Mouse (Mus musculus): ENCODE data around the gene Entpd1.

The Entpd1 gene

DNA sequence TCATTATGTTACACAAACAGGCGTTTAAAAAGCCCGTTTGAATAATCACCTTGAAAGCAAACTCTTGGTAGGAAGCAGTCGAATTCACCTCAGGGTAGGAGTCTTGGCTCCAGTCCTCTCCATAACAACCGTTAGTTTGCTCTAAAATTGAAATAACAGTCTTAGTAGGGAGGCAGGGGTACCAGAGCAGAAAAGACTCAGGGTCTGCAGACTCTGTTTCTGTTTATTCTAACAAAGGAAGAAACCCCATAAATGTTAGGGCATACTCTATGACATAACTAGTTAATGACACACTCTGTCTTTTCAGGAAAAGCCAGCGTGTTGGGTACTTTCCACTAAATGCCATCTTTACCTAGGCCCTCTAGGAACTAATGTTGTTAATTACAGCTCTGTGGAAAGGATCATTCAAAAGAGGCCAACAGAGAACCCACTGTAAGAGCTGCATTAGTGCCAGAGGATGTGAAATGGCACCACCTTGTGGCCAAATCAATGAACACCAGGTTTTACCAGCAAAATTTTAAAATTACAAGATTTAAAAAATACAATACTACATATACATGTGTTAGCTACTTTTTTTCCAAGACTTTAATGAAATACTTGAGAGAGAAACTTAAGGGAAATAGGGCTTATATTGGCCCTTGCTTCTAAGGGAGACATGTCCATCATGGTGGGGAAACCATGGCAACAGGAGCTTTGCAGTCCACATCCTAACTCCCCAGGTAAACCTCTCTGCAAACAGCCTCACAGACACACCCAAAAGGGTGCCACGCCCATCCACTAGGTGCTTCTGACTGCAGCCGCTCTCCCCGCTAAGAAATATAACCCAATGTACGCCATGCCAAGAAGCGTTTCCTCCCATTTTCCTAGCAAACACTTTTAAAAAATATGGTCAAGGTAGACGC, 110.2 kb downstream of the Entpd1 start:
- in situ Hi-C loops (cut with MboI, MseI): loop anchor here (5.0 kb wide), 1 partner anchor 110 kb away; the partner anchor contains the start of genes Entpd1 and Tctn3

DNA sequence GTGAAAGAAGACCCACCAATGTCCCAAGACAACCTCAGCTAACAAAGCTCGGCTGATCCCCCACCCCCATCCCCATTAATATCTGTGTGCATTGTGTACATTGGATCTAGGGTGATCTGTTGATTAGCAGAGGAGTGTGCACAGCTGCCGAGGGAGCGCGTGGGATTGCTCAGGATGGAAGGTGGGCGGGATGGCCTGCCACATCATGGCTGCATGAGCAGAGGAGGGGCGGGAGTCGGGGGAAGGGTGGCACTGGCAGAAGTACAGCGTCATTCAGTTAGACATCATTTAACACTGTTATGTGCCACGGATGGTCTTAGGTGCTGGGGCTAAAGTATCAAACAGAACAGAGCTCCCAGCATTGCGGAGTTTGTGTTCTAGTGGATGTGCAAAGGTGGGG, 111.3 kb downstream of the Entpd1 start:
- in situ Hi-C loops (cut with MboI, MseI): loop anchor here (5.0 kb wide), 1 partner anchor 111 kb away; the partner anchor contains the start of genes Entpd1 and Tctn3

DNA sequence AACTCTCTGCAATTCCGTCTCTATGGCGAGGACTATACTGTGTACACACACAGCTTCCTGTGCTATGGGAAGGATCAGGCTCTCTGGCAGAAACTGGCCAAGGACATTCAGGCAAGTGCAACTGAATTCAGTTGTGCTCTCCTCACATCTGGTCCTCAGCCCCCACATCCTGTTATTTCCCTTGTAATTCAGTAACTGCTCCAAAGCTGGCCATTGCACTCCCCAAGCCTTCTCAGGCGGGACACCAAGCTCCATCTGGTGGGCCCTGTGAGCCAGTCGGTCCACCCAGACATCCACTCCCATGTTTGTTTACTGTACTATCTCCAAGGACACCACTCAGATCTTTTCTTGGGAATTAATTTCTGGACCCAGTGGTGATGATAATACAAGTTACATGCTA, 114.0 kb downstream of the Entpd1 start:
- in situ Hi-C loops (cut with MboI, MseI): no loop called here

DNA sequence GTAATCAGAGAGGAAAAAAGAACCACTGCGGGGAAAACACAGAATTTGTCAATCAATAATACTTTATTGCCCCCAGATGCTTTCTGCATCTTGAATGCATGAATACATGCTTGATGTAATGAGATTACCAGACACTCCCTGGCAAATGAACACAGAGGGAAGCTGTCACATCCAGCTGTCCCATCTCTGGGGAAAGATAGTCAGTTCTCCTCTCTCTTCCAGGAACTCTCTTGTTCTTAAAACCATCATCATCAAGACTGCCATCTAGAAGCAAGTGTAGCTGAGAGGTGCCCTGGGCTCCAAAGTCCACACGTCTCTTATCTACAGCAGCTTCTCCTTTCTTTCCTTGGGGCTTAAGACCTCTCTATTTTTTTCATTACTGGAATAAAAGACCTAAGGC, 114.4 kb downstream of the Entpd1 start:
- in situ Hi-C loops (cut with MboI, MseI): no loop called here

DNA sequence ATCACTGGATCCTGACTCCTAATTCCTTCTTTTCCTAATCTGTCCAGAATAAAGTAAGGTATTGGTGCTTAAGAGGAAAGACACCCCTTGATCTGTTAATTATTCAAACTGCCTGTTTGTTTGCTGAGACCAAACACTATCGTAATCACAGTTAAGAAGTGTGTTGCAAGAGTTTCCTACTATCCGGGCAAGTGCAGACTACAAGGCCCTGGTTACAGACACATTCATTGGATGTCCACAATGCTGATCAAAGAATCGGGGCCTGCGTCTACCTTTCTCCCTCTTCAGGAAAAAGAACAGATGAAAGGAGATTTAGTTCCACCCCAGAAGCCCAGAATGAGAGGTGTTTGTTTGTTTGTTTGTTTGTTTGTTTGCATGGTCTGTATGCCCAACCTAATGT, 116.0 kb downstream of the Entpd1 start:
- in situ Hi-C loops (cut with MboI, MseI): no loop called here

DNA sequence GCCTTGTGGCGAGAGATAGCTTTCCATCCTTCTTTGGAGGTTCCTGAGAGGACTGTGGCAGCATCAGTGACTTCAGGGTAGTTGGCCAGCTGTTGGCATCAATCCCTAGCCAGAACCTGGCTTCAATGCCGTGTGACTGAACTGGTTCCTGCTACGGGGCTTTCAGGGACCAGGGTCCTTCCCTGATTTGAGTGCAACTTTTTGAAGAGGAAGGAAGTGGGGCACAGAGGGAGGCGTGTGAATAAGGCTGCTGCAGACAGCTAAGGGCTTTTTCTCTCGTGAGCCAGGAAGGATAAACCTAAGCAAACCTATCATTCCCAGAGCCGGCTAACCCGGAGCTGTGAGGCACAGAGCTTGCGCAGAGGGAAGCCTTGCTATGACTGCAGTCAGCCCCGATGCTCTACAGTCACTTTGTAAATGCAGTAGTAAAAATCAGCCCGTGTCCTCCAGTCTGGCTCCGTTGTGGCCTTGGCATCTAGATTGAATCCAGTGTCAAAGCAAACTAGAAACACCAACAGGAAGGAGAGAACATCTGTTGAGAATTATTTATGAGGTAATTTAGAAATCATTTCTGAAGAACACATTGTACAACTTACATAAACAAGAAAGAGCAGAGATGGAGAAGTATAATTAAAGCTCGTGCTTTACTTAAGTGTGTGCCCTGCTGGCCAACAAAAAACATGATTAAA, 116.7 kb downstream of the Entpd1 start:
- in situ Hi-C loops (cut with MboI, MseI): no loop called here

DNA sequence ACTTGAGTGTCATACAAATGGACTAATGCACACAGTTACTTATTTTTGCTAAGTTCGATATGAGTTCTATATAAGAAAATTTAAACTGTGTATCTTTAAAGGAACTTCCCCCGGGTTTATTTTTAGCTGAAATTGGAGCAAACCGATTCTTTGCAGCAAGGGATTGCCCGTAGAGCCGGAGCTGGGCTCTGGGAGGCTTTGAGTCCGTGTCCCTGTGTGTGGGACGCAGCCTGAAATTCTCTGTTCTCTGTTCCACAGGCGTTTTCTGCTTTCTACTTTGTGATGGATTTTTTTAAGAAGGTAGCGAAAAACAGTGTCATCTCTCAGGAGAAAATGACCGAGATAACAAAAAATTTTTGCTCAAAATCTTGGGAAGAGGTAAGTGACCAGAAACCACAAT, 121.2 kb downstream of the Entpd1 start:
- in situ Hi-C loops (cut with MboI, MseI): no loop called here

DNA sequence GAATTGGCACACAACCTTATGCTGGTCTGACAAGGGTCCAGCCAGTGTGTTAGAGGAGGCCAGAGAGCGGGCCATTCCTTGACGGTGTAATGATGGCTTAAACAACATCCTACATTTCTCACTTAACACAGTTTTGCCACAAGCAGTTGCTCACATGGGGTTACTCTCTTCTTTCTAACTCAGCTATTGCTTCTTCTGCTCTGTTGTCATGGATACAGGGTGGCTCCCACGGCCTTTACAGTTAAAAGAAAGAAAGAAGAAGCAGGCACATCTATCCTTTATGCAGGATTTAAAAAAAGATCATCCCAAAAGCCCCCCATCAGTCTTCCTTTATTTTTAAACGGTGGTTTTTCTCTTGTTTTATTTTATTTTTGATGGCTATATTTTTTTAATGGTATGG, 121.7 kb downstream of the Entpd1 start:
- in situ Hi-C loops (cut with MboI, MseI): no loop called here

DNA sequence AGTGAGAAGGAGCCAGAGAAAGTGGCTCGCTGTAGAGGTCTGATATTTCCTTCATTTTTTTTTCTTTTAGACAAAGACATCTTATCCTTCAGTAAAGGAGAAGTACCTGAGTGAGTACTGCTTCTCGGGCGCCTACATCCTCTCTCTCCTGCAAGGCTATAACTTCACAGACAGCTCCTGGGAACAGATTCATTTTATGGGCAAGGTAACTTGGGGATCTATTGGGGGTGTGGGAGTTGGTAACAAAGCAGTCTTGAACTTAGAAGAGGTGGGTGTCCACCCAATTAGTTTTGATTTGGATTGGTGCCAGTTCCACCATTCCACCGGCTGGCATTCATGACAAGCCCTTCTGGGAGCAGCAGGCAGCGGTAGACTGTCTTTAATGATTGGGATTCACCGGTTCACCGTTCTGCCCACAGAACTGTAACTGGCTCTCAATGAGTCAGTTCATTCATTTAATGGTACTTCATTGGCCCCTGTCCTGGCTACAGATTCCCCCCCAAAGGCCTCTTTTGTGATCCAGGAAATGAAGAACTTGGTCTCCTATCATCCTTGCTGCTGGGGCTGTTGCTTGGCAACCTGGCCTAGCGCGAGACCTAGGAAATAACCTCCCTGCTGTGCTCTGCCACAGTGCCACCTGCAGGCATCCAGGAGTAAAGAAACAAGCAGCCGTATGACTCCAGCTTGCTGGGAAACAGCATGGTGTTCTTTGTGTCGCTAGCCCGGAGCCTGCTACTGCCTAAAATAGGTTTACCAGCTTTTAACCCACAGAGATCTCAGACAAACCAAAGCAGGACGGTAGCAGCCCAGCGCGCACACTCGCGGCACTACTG, 124.7 kb downstream of the Entpd1 start:
- in situ Hi-C loops (cut with MboI, MseI): no loop called here

DNA sequence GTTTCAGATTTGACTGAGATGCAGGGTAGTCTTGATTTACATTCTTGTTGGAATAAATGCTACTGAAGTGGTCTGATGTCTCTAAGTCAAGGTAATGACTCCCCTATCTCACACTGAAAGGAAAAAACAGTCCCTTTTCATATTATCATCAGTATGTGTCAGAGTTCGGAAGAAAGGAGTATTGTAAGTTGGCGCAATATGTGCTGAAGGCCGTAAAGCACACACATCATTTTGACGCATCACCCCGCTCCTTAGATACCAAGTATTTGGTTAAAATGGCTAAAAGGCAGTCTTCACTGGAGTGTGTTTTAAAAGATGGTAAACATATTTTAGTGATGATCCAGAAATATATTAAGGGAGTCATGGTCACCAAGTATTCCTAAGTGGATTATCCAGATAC, 125.4 kb downstream of the Entpd1 start:
- in situ Hi-C loops (cut with MboI, MseI): no loop called here

DNA sequence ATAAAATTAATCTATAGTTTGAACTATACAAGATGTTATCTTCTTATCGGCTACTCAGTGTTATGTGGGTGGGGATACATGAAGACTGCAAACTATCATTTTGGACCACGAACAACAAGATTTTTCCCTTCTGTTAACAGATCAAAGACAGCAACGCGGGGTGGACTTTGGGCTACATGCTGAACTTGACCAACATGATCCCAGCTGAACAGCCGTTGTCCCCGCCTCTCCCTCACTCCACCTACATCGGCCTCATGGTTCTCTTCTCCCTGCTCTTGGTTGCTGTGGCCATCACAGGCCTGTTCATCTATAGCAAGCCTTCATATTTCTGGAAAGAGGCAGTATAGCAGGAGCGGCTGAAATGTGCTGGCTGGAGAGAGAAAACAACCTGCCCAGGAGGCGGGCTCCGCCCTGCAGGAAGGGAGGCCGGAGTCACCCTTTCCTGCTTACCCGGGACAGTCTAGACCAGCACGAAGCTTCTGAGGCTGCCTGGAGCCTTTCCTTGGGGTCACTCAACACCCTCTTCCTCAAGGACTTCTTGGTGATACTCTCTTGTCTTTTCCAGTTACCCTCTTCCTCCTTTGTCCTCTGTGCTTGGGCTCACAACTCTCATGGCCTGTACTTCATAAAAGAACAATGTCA, 126.6 kb downstream of the Entpd1 start:
- in situ Hi-C loops (cut with MboI, MseI): no loop called here

DNA sequence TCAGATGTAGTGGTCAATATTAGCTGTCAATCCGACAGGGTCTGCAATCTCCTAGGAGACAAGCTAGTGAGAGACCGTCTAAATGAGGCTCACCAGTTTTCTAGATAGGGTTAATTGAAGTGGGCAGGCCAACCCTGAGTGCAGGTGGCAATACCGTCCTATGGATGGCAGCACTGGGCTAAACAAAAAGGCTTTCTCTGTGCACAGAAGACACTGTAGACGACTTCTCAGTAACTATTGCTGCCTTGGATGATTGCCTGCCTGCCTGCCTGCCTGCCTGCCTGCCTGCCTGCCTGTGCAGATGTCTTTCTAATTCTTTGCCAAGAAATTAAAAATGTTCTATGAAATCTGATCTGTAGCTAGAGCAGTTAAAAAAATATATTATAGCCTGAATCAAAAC, 134.4 kb downstream of the Entpd1 start:
- in situ Hi-C loops (cut with MboI, MseI): no loop called here

DNA sequence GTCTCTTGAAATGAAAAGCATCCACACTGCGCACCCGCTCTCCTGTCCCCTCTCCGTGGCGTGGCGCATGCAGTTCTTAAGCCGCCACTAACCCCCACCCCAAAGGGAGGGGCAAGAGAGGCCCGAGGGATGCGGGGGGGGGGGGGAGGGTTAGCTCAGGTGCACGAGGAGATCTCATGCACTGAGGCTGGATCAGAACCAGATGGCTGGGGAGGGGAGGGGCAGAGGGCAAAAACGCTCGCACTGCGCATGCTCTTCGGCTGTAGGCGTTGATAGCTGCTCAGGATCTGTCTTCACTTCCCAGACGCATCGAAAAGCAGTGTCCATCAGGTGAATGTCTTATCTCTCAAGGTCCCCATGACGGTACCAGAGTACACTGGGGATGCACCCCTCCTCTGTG, 136.4 kb downstream of the Entpd1 start, which contains the start of gene Cc2d2b:
TSS of gene Cc2d2b (plus strand) at position 195 of the 400 bp plus-strand sequence.
- in situ Hi-C loops (cut with MboI, MseI): no loop called here

DNA sequence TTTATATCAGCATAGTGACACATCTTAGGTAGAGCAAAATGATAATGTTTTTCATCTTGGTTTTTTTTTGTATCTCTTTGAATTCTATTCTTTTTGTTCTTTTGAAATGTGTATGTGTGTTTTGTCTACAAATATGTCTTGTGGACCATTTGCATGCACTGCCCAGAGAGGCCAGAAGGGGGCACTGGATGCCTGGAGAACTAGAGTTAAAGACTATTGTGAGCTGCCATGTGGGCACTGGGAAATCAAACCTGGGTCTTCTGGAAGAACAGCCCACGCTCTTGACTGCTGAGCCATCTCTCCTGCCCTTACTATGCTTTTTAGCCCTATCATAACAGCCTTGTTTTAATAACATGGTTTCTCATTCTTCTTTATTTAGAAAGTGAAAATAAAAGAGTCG, 142.1 kb downstream of the Entpd1 start:
- in situ Hi-C loops (cut with MboI, MseI): loop anchor here (5.0 kb wide), 1 partner anchor 253 kb away; no protein-coding TSS in a partner anchor

DNA sequence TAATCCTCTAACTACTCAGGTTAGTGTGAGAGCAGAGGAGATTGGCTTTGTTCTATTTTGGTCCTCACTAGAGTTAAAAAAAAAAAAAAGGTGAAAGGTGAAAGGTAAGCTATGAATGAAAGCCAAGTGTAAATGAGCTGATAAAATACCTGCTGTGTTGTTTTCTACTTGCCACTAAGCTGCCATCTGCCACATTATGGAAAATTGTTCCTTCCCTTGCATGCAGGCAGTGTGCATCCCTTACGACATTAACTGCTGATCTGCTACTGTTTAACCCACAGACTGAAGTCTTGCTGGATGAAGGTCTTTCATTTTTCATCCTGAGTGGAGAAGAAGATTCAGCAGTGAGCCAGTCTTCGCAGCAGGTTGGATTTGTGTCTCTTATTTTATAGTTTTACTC, 147.9 kb downstream of the Entpd1 start:
- in situ Hi-C loops (cut with MboI, MseI): loop anchor here (5.0 to 10.0 kb wide), 2 partner anchors 77 to 145 kb away; no protein-coding TSS in a partner anchor

DNA sequence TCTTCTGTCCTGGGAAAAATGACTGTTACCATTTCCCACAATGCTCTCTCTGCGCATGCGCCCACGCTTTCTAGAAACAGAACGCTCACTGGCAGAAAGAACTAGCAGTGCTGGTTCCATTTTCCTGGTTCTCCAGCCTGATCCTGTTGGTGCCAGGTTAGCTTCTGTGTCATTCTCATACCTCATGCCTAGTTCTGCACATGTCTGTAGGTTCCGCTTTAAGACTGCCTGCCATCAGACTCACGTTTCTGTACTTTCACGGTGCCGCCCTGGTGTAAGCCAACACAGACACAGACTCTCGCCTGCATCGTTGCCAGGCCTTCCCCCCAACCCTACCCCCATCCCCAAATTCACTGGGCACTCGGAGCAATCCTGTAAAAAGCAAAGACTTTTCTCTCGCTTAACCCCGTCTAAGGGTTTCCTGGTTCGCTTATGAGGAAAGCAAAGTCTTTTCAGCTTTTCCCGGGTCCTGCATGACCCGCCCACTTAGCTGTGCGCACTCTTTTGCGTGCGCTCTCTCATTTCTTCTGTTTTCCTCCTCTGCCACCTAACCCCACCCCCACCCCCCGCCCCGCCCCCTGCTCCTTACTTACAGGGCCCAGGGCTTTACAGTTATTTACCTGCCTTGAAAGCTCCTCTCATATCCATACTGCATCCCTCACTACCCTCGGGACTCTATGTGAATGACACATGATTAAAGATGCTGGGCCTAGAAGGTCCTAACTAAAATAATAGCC, 150.0 kb downstream of the Entpd1 start:
- in situ Hi-C loops (cut with MboI, MseI): loop anchor here (5.0 to 10.0 kb wide), 2 partner anchors 75 to 143 kb away; no protein-coding TSS in a partner anchor

DNA sequence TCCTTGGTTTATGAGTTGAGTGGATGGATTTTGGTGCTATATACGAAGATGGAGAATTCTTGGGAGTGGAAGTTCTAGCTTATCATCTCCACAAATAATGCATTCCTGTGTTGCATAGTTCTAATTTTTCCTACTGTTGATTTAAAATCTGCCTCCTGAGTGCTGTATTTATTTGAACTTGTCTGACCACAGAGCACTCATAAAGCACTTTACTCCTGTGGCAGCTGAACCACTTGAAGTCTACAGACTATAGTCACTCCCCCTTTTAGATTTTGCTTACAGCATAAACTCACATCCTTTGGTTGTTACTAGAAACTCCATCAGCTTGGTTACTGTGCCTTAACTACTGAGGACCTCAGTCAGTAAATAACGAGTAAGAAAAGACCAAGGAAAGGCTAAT, 155.0 kb downstream of the Entpd1 start:
- in situ Hi-C loops (cut with MboI, MseI): loop anchor here (10.0 kb wide), 1 partner anchor 138 kb away; no protein-coding TSS in a partner anchor

DNA sequence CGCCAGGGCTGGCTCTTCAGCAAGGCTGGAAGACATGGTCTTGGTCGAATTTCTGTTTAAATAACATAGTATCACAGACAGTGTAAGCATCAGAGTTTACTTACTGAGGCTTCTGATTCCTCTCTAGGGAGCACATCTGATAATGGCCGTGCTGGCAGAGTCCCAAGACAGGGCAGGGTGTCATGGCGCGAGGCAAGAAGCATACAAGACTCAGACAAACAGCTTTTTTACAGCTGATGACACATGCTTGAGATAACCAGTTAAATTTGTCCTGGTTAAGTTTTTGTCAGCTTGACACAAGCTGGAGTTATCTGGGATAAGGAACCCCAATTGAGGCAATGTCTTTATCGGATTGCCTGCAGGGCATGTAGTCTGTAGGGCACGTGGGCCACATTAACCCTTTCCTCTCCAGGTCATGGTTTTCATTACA, 157.2 kb downstream of the Entpd1 start:
- in situ Hi-C loops (cut with MboI, MseI): loop anchor here (10.0 kb wide), 1 partner anchor 135 kb away; no protein-coding TSS in a partner anchor

DNA sequence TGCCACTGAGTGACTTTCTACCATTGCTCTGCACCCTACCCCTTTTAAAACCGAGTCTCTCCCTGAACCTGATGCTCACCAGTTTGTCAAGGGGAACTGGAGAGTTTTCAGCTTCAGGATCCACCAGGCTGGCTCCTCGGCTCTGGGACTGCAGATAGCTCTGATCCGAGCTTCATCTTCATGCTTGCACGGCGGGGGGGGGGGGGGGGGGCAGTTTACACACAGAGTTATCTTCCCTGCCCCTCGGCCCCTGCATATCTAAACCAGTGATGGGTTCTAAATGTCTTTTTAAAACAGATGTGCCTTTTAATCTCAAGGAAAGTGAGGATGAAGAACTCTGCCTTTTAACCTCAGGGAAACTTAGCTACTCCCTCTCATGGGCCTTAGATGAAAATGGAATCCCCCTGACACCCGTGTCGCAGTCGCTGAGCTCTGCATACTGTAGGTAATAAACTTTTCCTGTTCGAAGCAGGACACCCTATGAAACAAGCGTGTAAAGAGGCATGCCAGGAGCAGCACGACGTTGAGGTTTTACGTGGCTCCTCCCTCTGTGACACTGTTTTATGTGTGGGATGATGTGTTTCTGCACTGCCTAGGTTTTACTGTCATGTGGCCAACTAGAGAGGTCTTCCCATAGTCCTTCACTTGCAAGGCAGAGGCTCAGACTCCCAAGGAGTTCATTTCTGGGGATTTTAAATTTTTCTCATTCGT, 176.0 kb downstream of the Entpd1 start:
- in situ Hi-C loops (cut with MboI, MseI): no loop called here

DNA sequence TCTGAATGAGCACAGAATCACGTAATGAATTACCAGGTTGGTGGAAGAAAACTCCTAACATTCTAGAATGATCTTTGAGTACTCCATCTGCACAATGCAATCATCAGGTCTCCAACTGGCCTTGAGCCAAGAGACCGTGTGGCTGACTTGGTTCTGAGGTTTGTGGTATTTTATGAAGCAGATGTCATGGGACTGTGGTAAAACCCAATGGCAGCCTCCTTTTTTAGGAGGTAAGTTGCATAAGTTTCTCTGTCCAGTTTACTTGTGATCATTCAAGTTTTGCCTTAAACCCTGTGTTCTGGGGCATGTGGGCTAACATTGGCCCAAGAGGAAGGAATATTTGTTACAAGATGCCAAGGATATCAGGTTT, 176.5 kb downstream of the Entpd1 start:
- in situ Hi-C loops (cut with MboI, MseI): no loop called here
